Mouse (Mus musculus): ENCODE results near the gene Pnmt.

Gene Pnmt

DNA sequence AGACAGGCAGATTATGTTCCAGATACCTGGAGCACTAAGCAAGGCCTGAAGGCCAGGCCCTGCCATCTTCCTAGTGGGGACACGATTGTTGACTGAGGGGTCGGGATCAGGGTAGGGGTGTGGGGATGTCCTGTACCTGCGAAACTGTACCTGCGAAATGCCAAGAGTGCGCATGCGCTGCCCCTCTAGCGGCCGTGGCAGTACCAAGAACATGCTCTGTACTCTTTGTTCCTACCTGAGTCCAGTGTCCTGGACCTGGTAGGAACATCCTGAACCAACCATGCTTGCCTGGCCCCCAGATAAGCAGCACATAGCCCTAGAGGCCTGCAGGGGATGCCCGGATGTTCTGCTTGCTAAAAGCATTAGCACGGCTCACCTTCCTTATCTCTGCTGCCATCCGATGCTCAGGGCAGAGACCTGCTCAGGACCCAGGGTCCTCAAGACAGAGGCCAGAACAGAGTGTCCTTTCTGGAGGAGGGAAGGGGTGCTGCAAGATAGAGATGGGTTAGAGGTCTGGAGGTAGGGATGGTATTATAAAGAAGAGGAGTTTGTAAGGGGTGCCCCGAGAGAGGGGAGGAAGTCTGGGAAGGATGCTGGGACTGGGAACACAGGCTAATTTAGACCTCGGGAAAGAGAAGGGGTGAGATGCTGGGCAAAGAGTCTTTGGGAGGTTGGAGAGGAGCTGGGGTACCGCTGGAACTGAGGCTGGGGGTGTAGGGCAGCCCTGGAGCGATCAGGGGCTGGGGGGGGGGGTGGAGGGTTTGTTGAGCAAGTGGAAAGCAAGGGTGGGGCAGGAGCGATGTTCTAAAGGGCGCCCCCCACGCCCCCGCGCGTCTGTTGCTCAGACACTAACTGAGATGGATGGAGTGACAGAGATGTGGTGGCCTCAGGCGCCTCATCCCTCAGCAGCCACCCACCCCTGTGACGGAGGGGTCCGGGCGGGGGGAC, at the start of gene Pnmt:
Gene Pnmt (plus strand): TSS at position 813 of the 948 bp plus-strand sequence.
- in situ Hi-C loops (cut with MboI; ENCODE audit: unreplicated experiment in 2 of 2) = loop anchor here (5.0 kb wide), 2 partner anchors 44 to 119 kb away; no protein-coding TSS in a partner anchor

DNA sequence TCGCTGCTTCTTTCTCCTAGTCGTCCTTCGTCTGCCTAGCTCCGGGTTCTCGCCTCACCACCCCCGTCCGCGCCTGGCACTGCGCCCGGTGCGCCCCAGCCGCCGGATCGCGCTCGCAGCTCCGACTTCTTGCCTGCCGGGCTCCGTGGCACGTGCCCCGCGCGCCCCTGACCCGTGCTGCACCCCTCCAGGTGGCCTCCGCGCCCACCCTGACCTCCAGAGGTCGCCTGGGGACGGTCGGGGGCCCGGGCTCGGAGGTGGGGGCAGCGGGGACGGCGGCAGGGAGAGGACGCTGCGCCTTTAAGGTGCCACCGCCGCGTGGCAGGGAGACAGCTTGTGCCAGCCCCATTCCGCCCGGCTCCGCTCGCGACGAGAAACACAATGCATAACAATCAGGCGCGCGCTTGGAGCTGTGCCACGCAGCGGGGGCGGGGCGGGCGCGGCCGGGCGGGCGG, 47.7 kb upstream of the Pnmt start:
- in situ Hi-C loops (cut with MboI; ENCODE audit: unreplicated experiment in 2 of 2) = no loop called here

- in situ Hi-C loops (cut with MboI; ENCODE audit: unreplicated experiment in 2 of 2) = no loop called here
Measured at GRCm38 (mm10) chr11:98339071-98339501, 47.2 kb upstream of the Pnmt start.

DNA sequence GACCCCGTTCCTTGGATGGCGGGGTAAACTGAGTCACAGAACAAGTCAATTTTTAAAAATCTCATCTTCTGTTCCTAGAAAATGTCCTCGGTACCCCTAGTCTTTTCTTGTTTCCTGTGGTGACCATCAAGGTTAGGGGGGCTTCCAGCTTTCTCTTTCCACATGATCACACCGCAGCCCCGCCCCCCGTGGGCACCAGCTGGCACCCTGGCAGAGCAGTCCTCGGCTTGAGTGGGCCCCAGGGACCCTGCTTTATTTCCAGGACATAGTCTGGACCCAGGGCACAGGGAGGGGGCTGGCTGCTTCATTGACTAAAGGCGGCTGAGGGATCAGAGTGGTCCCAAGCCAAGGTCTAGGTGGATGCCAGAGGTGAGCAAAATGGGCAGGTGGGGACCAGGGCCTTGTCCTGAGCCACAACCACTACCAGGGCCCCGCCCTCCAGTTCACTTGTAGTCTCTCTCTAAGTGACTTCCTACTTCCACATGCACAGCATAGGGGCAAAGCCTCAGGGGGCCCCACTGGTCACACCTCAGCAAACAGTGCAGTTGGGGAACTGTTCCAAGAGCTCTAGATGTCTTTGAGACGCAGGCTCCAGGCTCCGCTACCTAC, 46.5 kb upstream of the Pnmt start:
- in situ Hi-C loops (cut with MboI; ENCODE audit: unreplicated experiment in 2 of 2) = loop anchor here (5.0 to 10.0 kb wide), 6 partner anchors 48 to 253 kb away; partner anchors contain the start of genes Grb7 (in 1 of the 2), Ikzf3 (in 1 of the 2) and Pnmt (in 1 of the 2)

- in situ Hi-C loops (cut with MboI; ENCODE audit: unreplicated experiment in 2 of 2) = loop anchor here (5.0 to 10.0 kb wide), 6 partner anchors 47 to 252 kb away; partner anchors contain the start of genes Grb7 (in 1 of the 2), Ikzf3 (in 1 of the 2) and Pnmt (in 1 of the 2)
Measured at GRCm38 (mm10) chr11:98340597-98340996, 45.7 kb upstream of the Pnmt start.

- in situ Hi-C loops (cut with MboI; ENCODE audit: unreplicated experiment in 2 of 2) = loop anchor here (5.0 to 10.0 kb wide), 6 partner anchors 46 to 251 kb away; partner anchors contain the start of genes Grb7 (in 1 of the 2), Ikzf3 (in 1 of the 2) and Pnmt (in 1 of the 2)
Measured at GRCm38 (mm10) chr11:98341174-98341573, 45.1 kb upstream of the Pnmt start.

- in situ Hi-C loops (cut with MboI; ENCODE audit: unreplicated experiment in 2 of 2) = loop anchor here (5.0 to 10.0 kb wide), 6 partner anchors 45 to 250 kb away; partner anchors contain the start of genes Grb7 (in 1 of the 2), Ikzf3 (in 1 of the 2) and Pnmt (in 1 of the 2)
Measured at GRCm38 (mm10) chr11:98342000-98342945, 44.0 kb upstream of the Pnmt start.

DNA sequence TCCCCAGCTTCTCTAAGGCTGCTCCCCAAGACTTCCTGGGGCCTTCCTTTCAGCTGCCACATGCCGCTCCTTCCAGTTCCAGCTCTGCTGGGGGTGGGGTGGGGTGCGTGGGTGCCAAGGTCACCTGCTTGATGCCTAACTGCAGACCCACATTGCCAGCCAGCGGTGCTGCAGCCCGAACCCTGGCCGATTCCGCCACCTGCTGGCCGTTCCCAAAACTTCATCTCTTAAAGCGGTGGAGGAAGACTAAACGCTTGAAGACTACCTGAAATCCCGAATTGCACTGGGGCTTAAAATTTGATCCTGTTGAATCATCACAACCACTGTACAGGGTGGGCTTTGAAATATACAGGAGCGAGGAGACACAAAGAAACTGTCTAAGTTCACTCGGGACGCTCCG, 41.0 kb upstream of the Pnmt start:
- in situ Hi-C loops (cut with MboI; ENCODE audit: unreplicated experiment in 2 of 2) = loop anchor here in 1 of 2 experiments (10.0 kb wide), 1 partner anchor 110 kb away; no protein-coding TSS in a partner anchor

- in situ Hi-C loops (cut with MboI; ENCODE audit: unreplicated experiment in 2 of 2) = loop anchor here in 1 of 2 experiments (10.0 kb wide), 1 partner anchor 109 kb away; no protein-coding TSS in a partner anchor
Measured at GRCm38 (mm10) chr11:98346168-98346567, 40.1 kb upstream of the Pnmt start.

- in situ Hi-C loops (cut with MboI; ENCODE audit: unreplicated experiment in 2 of 2) = loop anchor here in 1 of 2 experiments (10.0 kb wide), 1 partner anchor 107 kb away; no protein-coding TSS in a partner anchor
Measured at GRCm38 (mm10) chr11:98347385-98348082, 38.7 kb upstream of the Pnmt start.

GRCm38 (mm10) chr11:98348083-98348961, 37.9 kb upstream of the Pnmt start, which contains the start of gene Ppp1r1b:
Gene Ppp1r1b, plus strand, starts transcription at chr11:98348404.
- in situ Hi-C loops (cut with MboI; ENCODE audit: unreplicated experiment in 2 of 2) = loop anchor here in 1 of 2 experiments (10.0 kb wide), 1 partner anchor 106 kb away; no protein-coding TSS in a partner anchor

GRCm38 (mm10) chr11:98349308-98349707, 36.9 kb upstream of the Pnmt start:
- in situ Hi-C loops (cut with MboI; ENCODE audit: unreplicated experiment in 2 of 2) = loop anchor here in 1 of 2 experiments (10.0 kb wide), 1 partner anchor 105 kb away; no protein-coding TSS in a partner anchor

DNA sequence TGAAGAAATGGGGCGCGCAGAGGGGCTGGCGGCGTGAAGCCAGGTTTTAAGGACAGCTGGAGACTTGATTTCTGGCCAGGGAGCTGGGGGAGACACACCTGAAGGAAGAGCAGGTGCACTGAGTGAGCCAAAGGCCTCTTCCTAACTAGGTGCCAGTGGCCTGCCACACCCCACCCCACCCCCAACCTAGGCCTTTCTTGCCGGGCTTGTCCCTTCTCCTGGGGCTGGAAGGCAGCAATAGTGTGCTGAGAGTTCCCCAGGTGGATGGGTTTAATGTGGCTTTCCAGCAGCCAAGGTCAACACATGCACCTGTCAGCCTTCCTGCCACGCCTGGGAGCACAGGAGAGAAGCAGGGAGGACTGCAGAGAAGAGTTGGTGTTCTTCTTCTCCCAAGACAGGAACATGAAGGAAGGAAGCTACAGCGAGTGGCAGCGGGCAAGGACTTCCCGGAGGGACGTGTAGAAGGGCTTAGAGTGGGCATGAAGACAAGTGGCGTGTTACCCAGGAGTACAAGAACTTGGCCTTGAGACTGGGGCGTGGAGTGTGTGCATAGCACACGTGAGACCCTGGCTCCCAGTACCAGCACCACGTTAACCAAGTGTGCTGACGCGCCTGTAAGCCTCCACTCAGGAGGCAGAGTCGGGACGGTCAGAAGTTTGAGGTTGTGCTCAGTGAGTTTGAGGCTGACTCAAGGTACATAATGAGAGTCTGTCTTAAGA, 33.8 kb upstream of the Pnmt start:
- in situ Hi-C loops (cut with MboI; ENCODE audit: unreplicated experiment in 2 of 2) = no loop called here

DNA sequence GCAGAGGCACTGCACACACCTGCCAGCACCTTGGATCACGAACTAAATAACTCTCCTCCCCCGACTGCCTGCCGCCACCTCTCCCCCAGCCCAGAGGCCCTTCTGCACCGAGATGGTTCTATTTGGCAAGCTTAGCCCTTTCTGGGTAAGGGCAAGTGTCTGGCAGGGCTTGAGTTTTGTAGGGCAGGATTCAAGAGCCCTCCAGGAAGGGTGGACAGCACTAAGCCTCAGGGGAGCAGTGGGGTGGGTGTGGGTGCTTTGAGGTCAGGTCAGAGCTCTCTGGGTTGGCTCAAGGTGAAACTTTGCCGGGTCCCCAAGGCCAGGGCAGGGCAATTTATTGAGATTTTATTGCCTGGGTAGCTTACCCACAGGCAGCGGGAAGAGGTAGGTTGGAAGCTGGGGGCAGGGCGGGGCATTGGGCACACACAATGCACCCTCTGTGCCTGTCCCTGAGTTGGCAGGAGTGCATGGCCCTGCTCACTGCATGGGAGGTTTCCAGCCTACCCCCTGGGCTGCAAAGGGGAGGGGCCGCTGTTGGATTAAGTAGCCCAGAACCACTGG, 32.5 kb upstream of the Pnmt start:
- in situ Hi-C loops (cut with MboI; ENCODE audit: unreplicated experiment in 2 of 2) = no loop called here

GRCm38 (mm10) chr11:98354445-98354844, 31.8 kb upstream of the Pnmt start:
- in situ Hi-C loops (cut with MboI; ENCODE audit: unreplicated experiment in 2 of 2) = no loop called here

GRCm38 (mm10) chr11:98355732-98356299, 30.4 kb upstream of the Pnmt start:
- in situ Hi-C loops (cut with MboI; ENCODE audit: unreplicated experiment in 2 of 2) = no loop called here

All from v-Abl transformed pro-B cells (cell line).